ENCODE assay signal across 8 mouse cellular contexts in genomic region chr11:58168167-58168915, GRCm38 (mm10). TPM values are rescaled to one million over a fixed set of nuclear protein-coding genes. Genes with fewer than 3 reads are reported as not detected.
DNase-seq lines count a peak whose midpoint lies in the region; TF ChIP-seq lines count a peak whose summit lies in the region.

Gene Gemin5, minus strand, starts transcription at chr11:58168539.

- H3K27me3 ChIP-seq in megakaryocyte, embryonic 14.5 days (replicated peaks): no peaks in the 10 kb centered on the region

- peak; percentile 67; the same call in 1 of the 2 replicates for TF ChIP-seq POLR2A in cortical plate, adult 2 months (IDR thresholded peaks at IDR 0.05; ENCODE audit: extremely low read depth, insufficient read depth, low read length)

- H3K4me3 ChIP-seq in cortical plate, adult 2 months (ENCODE audit: insufficient read depth, low read length): peak within 1 kb of the TSS; percentile 61
- peak within 1 kb of the TSS; percentile 96 for H3K4me3 ChIP-seq in megakaryocyte, embryonic 14.5 days (replicated peaks)

- no peak for TF ChIP-seq CTCF in cortical plate, adult 2 months (IDR thresholded peaks at IDR 0.05; ENCODE audit: extremely low read depth, insufficient read depth, low read length)

- peaks cover 5% of the 10 kb centered on the region; the same call in 1 of the 2 replicates for H3K4me1 ChIP-seq in cortical plate, adult 2 months (ENCODE audit: control insufficient read depth, insufficient read depth, low read length)
- H3K4me1 ChIP-seq in megakaryocyte, embryonic 14.5 days: peaks cover 35% of the 10 kb centered on the region

- H3K27ac ChIP-seq in cortical plate, adult 2 months (ENCODE audit: insufficient read depth, low read length): no peak within 1 kb of the TSS

- no peaks in the 10 kb centered on the region for H3K9me3 ChIP-seq in megakaryocyte, embryonic 14.5 days

- DNase-seq in adipocyte (ENCODE audit: low spot score): peak; percentile 80
- DNase-seq in gastrocnemius, adult 8-10 months (ENCODE audit: low spot score in 2 of 2): peak; percentile 69 to 77
- DNase-seq in induced T-regulatory cell, adult 2 months (ENCODE audit: low read depth): peak; percentile 90
- DNase-seq in left cerebral cortex, adult 9 months (ENCODE audit: low spot score in 2 of 2): peak; percentile 56 to 81
- DNase-seq in right cerebral cortex, adult 2 months (ENCODE audit: low spot score in 2 of 2): peak; percentile 85 to 87
- DNase-seq in urinary bladder, postnatal 10 days (ENCODE audit: low spot score): peak; percentile 41

- peaks cover 42% of the 10 kb centered on the region for H3K36me3 ChIP-seq in megakaryocyte, embryonic 14.5 days (replicated peaks; ENCODE audit: low read length)

RNA-seq across cellular contexts. Expression of gene Gemin5, which starts in this region (rescaled TPM):
- polyA plus RNA-seq in cortical plate, adult 2 months (2012; rRNA removed): 8.6 and 9.5 TPM in 2 replicates
- 10 to 100 TPM in 2 of 4 experiments, 1 to 10 TPM in 2; 9.0 to 11.3 (median 10.1) TPM for total RNA-seq in gastrocnemius, adult 8-10 months (2022)
- polyA plus RNA-seq in megakaryocyte, embryonic 14.5 days (2012; ENCODE audit: insufficient read depth, low replicate concordance): 1.3 and 2.7 TPM in 2 replicates
